Mouse (Mus musculus) brain, embryonic 14.5 days (tissue): ENCODE measurements around the gene 1700020N01Rik.

Source experiments
- CTCF ChIP-seq: fragments of 200-500 bp; IDR thresholded peaks from 2 replicates; pipeline ENCODE4 v1.5.1; 2012; ENCODE audit warnings: inconsistent platforms, mild to moderate bottlenecking, moderate library complexity, borderline replicate concordance; ENCODE audit not compliant: insufficient read depth, insufficient read length; ENCODE audit errors: extremely low read depth
- POLR2A ChIP-seq: fragments of 200-500 bp; IDR thresholded peaks from 2 replicates; pipeline ENCODE4 v1.6.1; 2012; ENCODE audit warnings: mild to moderate bottlenecking, inconsistent platforms, borderline replicate concordance; ENCODE audit not compliant: poor library complexity, insufficient read depth, insufficient read length, severe bottlenecking; ENCODE audit errors: extremely low read depth

DNA sequence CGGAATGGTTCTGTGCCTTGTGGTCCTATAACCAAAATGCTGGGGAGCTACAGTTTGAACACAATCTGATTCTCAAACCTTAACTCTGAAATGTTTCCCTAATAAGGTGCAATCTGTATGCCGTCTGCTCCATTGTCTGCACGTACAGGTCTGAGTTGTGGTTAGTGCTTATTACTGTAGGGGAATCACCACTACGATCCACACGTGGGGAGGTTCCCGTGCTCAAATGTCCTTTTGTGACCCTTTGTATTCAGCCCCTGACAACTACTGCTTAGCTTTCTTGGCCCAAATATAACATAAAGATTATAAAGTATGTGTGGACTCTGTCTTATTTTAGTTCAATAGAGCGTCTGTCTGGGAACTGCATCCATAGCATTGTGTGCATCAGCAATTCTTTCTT is 29.1 kb downstream of the 1700020N01Rik start:
- TF ChIP-seq CTCF (no peak), POLR2A (no peak)
